Mouse (Mus musculus) MEL (cell line): ENCODE measurements at regions not wholly inside any gene's neighbourhood (a gene's known extent, or its start where the extent isn't known, plus 50 kb on each side); places are given as distances from the start of the nearest gene placed in this dataset.

Experiments
- BHLHE40 ChIP-seq: IDR thresholded peaks from 2 replicates; pipeline ENCODE4 v1.6.1; 2012; ENCODE audit warnings: low read depth, mild to moderate bottlenecking, inconsistent platforms, low read length, improper control_type of control experiment, borderline replicate concordance
- CHD1 ChIP-seq: IDR thresholded peaks from 2 replicates; pipeline ENCODE4 v1.6.1; 2012; ENCODE audit warnings: low read depth, mild to moderate bottlenecking, inconsistent platforms, low read length, improper control_type of control experiment
- CTCF ChIP-seq, 3 experiments: IDR thresholded peaks in 2 of 3; conservative IDR thresholded peaks in 1 of 3; 2 replicates each; pipeline ENCODE4 v1.5.1; 2011 to 2012; ENCODE audit warnings: low read length in 3 of 3, low read depth in 2 of 3, mild to moderate bottlenecking in 2 of 3, improper control_type of control experiment in 1 of 3, inconsistent platforms in 1 of 3, mixed read lengths in 1 of 3, moderate library complexity in 1 of 3; ENCODE audit not compliant: control insufficient read depth in 1 of 3, insufficient read depth in 1 of 3, poor library complexity in 1 of 3, severe bottlenecking in 1 of 3
- ETS1 ChIP-seq: IDR thresholded peaks from 2 replicates; pipeline ENCODE4 v1.6.1; 2012; ENCODE audit warnings: low read depth, mild to moderate bottlenecking, inconsistent platforms, low read length, improper control_type of control experiment, moderate library complexity
- GATA1 ChIP-seq: IDR thresholded peaks from 2 replicates; pipeline ENCODE4 v1.6.1; 2011; ENCODE audit warnings: low read depth, low read length, improper control_type of control experiment
- MAX ChIP-seq: IDR thresholded peaks from 2 replicates; pipeline ENCODE4 v1.6.1; 2011; ENCODE audit warnings: low read length, improper control_type of control experiment
- POLR2A ChIP-seq, 2 experiments: IDR thresholded peaks; 2 replicates each; pipeline ENCODE4 v1.6.1; 2011 to 2012; ENCODE audit warnings: low read length in 2 of 2, mild to moderate bottlenecking in 2 of 2, control low read depth in 1 of 2, improper control_type of control experiment in 1 of 2, low read depth in 1 of 2, moderate library complexity in 1 of 2; ENCODE audit not compliant: control insufficient read depth in 1 of 2, insufficient read depth in 1 of 2, poor library complexity in 1 of 2
- RAD21 ChIP-seq: IDR thresholded peaks from 2 replicates; pipeline ENCODE4 v1.6.1; 2011; ENCODE audit warnings: mild to moderate bottlenecking, low read depth, low read length, improper control_type of control experiment

DNA sequence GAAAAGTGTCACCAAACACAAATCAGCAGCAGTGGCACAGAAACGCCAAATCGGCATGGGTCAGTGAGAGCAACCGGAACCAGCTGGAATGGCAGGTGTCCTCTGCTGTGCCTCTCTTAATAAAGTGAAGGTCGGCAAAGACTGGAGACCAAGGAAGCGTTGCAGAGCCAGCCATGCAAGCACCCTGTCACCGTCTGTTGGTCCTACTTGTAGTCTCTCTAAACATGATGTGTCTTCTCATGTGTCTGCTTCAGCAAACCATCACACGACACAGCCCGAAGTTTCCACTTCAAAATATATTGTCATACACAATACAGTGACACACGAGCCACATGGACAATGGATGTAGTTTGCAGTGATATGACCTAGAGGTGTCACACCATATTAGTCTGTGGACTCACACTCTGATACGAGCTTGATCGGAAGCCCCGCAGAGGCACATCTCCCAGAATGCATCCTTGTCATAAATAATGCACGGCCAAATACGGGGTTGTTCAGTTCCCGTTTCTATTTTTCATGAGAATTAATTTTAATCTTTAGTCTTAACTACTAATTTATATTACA, 940.3 kb downstream of the Mrps31 start:
- TF ChIP-seq RAD21 (no peak), MAX (no peak), CHD1 (no peak), POLR2A (IDR thresholded peaks at IDR 0.05; ENCODE audit: control insufficient read depth in 1 of 2, insufficient read depth in 1 of 2, low read depth in 1 of 2, low read length in 2 of 2, poor library complexity in 1 of 2) (no peak), CTCF (IDR thresholded peaks at IDR 0.05 in 2 of 3, conservative IDR thresholded peaks at IDR 0.05 in 1 of 3; ENCODE audit: control insufficient read depth in 1 of 3, insufficient read depth in 1 of 3, low read depth in 2 of 3, low read length in 3 of 3, poor library complexity in 1 of 3, severe bottlenecking in 1 of 3) (no peak), BHLHE40 (no peak), ETS1 (no peak), GATA1 (no peak)
